Mouse (Mus musculus): Measurements from ENCODE around the gene Tbx19. TPM values are rescaled to one million over a fixed set of nuclear protein-coding genes. Genes with fewer than 3 reads are reported as not detected.

Tbx19 gene
- polyA plus RNA-seq, 1 experiment from 2014 or later: not detected

GRCm38 (mm10) chr1:165174059-165174616 is 13.6 kb upstream of the Tbx19 start:
- no peaks in the 10 kb centered on the region for H3K27me3 ChIP-seq (replicated peaks; ENCODE audit: control insufficient read depth, insufficient read depth, low read length)
- H3K27ac ChIP-seq (ENCODE audit: low read depth, low read length): no peak overlapping the region
- H3K9ac ChIP-seq (ENCODE audit: low read depth, low read length): no peak overlapping the region
- no peak overlapping the region for H3K4me2 ChIP-seq (replicated peaks; ENCODE audit: low read depth)
- no peak for TF ChIP-seq CTCF (IDR thresholded peaks at IDR 0.05; ENCODE audit: low read depth)
- 44% methylated on average over 6 of the region's 9 CpGs for WGBS
- no peaks in the 10 kb centered on the region for H3K9me3 ChIP-seq (ENCODE audit: control insufficient read depth)
- no peak overlapping the region for H3K4me3 ChIP-seq (ENCODE audit: low read depth, low read length)
- peaks cover 28% of the 10 kb centered on the region for H3K36me3 ChIP-seq (ENCODE audit: control insufficient read depth, insufficient read depth)
- no peaks in the 10 kb centered on the region for H3K4me1 ChIP-seq (replicated peaks; ENCODE audit: control insufficient read depth, insufficient read depth, low read length)
- peak; percentile 36; the same call in 1 of the 2 replicates for ATAC-seq

DNA sequence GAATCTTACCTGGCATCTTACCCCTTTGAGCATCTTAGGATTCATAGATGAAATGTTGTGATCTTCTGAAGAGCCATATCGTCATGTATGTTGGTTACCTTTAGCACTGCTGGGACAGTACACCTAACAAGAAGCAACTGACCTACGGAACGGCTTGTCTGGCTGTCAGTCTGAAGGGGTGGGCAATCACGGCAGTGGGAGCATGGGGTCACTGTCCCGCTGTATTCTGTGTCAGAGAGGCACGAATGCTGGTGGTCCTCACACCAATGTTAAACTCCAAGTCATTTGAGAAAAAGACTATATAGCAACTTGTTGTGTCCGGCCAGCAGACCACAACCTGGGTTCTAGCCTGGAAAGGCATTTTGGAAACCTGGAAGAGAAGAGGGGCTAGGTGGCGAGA is 10.7 kb upstream of the Tbx19 start:
- H3K9ac ChIP-seq (ENCODE audit: low read depth, low read length): no peak overlapping the region
- no peaks in the 10 kb centered on the region for H3K27me3 ChIP-seq (replicated peaks; ENCODE audit: control insufficient read depth, insufficient read depth, low read length)
- no peak overlapping the region for H3K27ac ChIP-seq (ENCODE audit: low read depth, low read length)
- peaks cover 7% of the 10 kb centered on the region; the same call in 1 of the 2 replicates for H3K36me3 ChIP-seq (ENCODE audit: control insufficient read depth, insufficient read depth)
- H3K4me3 ChIP-seq (ENCODE audit: low read depth, low read length): no peak overlapping the region
- no peak for ATAC-seq
- no peak overlapping the region for H3K4me2 ChIP-seq (replicated peaks; ENCODE audit: low read depth)
- no peak for TF ChIP-seq CTCF (IDR thresholded peaks at IDR 0.05; ENCODE audit: low read depth)
- H3K4me1 ChIP-seq (replicated peaks; ENCODE audit: control insufficient read depth, insufficient read depth, low read length): no peaks in the 10 kb centered on the region
- no peaks in the 10 kb centered on the region for H3K9me3 ChIP-seq (ENCODE audit: control insufficient read depth)
- WGBS: 90% methylated on average over 7 of the region's 8 CpGs

DNA sequence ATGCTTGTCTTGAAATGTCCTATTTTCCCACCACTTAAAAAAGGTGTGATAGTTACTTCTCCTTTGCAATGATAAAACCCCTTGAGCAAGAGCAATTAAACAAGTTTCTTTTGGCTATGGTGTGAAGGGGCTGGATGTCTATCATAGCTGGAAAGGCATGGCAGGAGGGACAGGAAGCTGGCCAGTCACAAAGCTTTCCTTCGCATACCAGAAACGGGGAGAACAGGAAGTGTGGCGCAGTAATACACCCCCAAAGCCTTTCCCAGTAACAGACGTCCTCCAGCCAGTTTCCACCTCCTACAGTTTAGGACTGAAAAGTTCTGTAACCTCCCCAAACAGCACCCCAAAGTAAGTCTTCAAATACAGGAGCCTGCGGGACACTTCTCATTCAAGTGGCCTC is 9.6 kb upstream of the Tbx19 start:
- WGBS: 69% methylated on average over 5 of the region's 5 CpGs
- Histone ChIP-seq H3K4me2 (replicated peaks; ENCODE audit: low read depth) (no peak overlapping the region), H3K4me3 (ENCODE audit: low read depth, low read length) (no peak overlapping the region), H3K9ac (ENCODE audit: low read depth, low read length) (no peak overlapping the region), H3K9me3 (ENCODE audit: control insufficient read depth) (no peaks in the 10 kb centered on the region), H3K36me3 (ENCODE audit: control insufficient read depth, insufficient read depth) (no peaks in the 10 kb centered on the region), H3K27me3 (replicated peaks; ENCODE audit: control insufficient read depth, insufficient read depth, low read length) (no peaks in the 10 kb centered on the region), H3K4me1 (replicated peaks; ENCODE audit: control insufficient read depth, insufficient read depth, low read length) (no peaks in the 10 kb centered on the region), H3K27ac (ENCODE audit: low read depth, low read length) (no peak overlapping the region)
- no peak for ATAC-seq
- no peak for TF ChIP-seq CTCF (IDR thresholded peaks at IDR 0.05; ENCODE audit: low read depth)

GRCm38 (mm10) chr1:165169462-165169861 is 8.9 kb upstream of the Tbx19 start:
- whole genome bisulfite sequencing: 79% methylated on average over 3 of the region's 3 CpGs
- no peak overlapping the region for H3K4me2 ChIP-seq (replicated peaks; ENCODE audit: low read depth)

GRCm38 (mm10) chr1:165164920-165165319 is 4.3 kb upstream of the Tbx19 start:
- no peak overlapping the region for H3K4me2 ChIP-seq (replicated peaks; ENCODE audit: low read depth)
- no peak overlapping the region for H3K4me3 ChIP-seq (ENCODE audit: low read depth, low read length)
- no peaks in the 10 kb centered on the region for H3K9me3 ChIP-seq (ENCODE audit: control insufficient read depth)
- no peak overlapping the region for H3K27ac ChIP-seq (ENCODE audit: low read depth, low read length)
- H3K36me3 ChIP-seq (ENCODE audit: control insufficient read depth, insufficient read depth): no peaks in the 10 kb centered on the region
- H3K9ac ChIP-seq (ENCODE audit: low read depth, low read length): no peak overlapping the region
- TF ChIP-seq CTCF (IDR thresholded peaks at IDR 0.05; ENCODE audit: low read depth): no peak
- H3K27me3 ChIP-seq (replicated peaks; ENCODE audit: control insufficient read depth, insufficient read depth, low read length): no peaks in the 10 kb centered on the region
- no peaks in the 10 kb centered on the region for H3K4me1 ChIP-seq (replicated peaks; ENCODE audit: control insufficient read depth, insufficient read depth, low read length)
- 90% methylated on average over 6 of the region's 6 CpGs for WGBS
- ATAC-seq: no peak

More at GRCm38 (mm10) chr1:165169462-165169861, 8.9 kb upstream of the Tbx19 start:
- H3K27me3 ChIP-seq (replicated peaks; ENCODE audit: control insufficient read depth, insufficient read depth, low read length): no peaks in the 10 kb centered on the region
- H3K9ac ChIP-seq (ENCODE audit: low read depth, low read length): no peak overlapping the region
- no peak overlapping the region for H3K4me3 ChIP-seq (ENCODE audit: low read depth, low read length)
- TF ChIP-seq CTCF (IDR thresholded peaks at IDR 0.05; ENCODE audit: low read depth): no peak
- H3K4me1 ChIP-seq (replicated peaks; ENCODE audit: control insufficient read depth, insufficient read depth, low read length): no peaks in the 10 kb centered on the region
- H3K36me3 ChIP-seq (ENCODE audit: control insufficient read depth, insufficient read depth): no peaks in the 10 kb centered on the region
- no peak for ATAC-seq
- no peak overlapping the region for H3K27ac ChIP-seq (ENCODE audit: low read depth, low read length)
- no peaks in the 10 kb centered on the region for H3K9me3 ChIP-seq (ENCODE audit: control insufficient read depth)

- no peak for ATAC-seq
- Histone ChIP-seq H3K4me2 (replicated peaks; ENCODE audit: low read depth) (no peak overlapping the region), H3K4me3 (ENCODE audit: low read depth, low read length) (no peak overlapping the region), H3K9me3 (ENCODE audit: control insufficient read depth) (no peaks in the 10 kb centered on the region), H3K4me1 (replicated peaks; ENCODE audit: control insufficient read depth, insufficient read depth, low read length) (no peaks in the 10 kb centered on the region), H3K27me3 (replicated peaks; ENCODE audit: control insufficient read depth, insufficient read depth, low read length) (no peaks in the 10 kb centered on the region), H3K9ac (ENCODE audit: low read depth, low read length) (no peak overlapping the region), H3K27ac (ENCODE audit: low read depth, low read length) (no peak overlapping the region), H3K36me3 (ENCODE audit: control insufficient read depth, insufficient read depth) (no peaks in the 10 kb centered on the region)
- TF ChIP-seq CTCF (IDR thresholded peaks at IDR 0.05; ENCODE audit: low read depth): no peak
- 52% methylated on average over 10 of the region's 10 CpGs for WGBS
Observed at GRCm38 (mm10) chr1:165158841-165159240, 1.7 kb downstream of the Tbx19 start.

GRCm38 (mm10) chr1:165154162-165154561 is 6.4 kb downstream of the Tbx19 start:
- no peak for TF ChIP-seq CTCF (IDR thresholded peaks at IDR 0.05; ENCODE audit: low read depth)
- ATAC-seq: no peak
- WGBS: 78% methylated on average over 4 of the region's 4 CpGs
- H3K4me2 ChIP-seq (replicated peaks; ENCODE audit: low read depth): no peak overlapping the region
- H3K27ac ChIP-seq (ENCODE audit: low read depth, low read length): no peak overlapping the region
- no peaks in the 10 kb centered on the region for H3K9me3 ChIP-seq (ENCODE audit: control insufficient read depth)
- H3K4me1 ChIP-seq (replicated peaks; ENCODE audit: control insufficient read depth, insufficient read depth, low read length): no peaks in the 10 kb centered on the region
- H3K9ac ChIP-seq (ENCODE audit: low read depth, low read length): no peak overlapping the region
- no peak overlapping the region for H3K4me3 ChIP-seq (ENCODE audit: low read depth, low read length)
- no peaks in the 10 kb centered on the region for H3K36me3 ChIP-seq (ENCODE audit: control insufficient read depth, insufficient read depth)
- H3K27me3 ChIP-seq (replicated peaks; ENCODE audit: control insufficient read depth, insufficient read depth, low read length): no peaks in the 10 kb centered on the region
